Mouse (Mus musculus) cerebellum, adult 18-20 months (tissue): Measurements from ENCODE around the gene Bco1.

Source experiments
- DNase-seq, 2 experiments: peaks; one replicate each; pipeline ENCODE4 v3.0.0; 2021

The Bco1 gene

GRCm38 (mm10) chr8:117095647-117096046 is at the start of gene Bco1:
TSS of gene Bco1 (plus strand) at chr8:117095854.
- DNase-seq, result no peak

GRCm38 (mm10) chr8:117049444-117049843 is 46.2 kb upstream of the Bco1 start:
- no peak for DNase-seq

DNA sequence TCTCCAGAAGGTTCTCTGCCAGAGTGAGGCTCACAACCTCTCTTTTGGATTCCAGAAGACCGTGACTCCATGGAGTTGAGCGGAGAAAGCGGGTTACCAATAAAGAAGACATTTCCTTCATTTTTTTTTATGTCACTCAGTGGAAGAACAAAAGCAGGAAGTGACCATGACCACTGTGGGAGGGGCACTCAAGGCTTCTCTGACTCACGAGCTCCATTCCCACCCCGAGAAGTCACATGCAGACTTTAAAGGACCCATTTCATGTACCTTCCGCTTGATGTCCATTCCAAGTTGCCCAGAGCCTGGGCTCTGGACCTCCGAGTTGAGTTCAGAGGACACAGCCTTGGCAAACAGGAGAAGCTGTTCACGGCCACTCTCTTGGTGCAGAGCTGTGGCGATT is 44.9 kb upstream of the Bco1 start:
- no peak for DNase-seq

- no peak for DNase-seq
Measured at GRCm38 (mm10) chr8:117051316-117051715, 44.3 kb upstream of the Bco1 start.

GRCm38 (mm10) chr8:117053135-117054079 is 42.2 kb upstream of the Bco1 start:
- no peak for DNase-seq

GRCm38 (mm10) chr8:117054146-117054545 is 41.5 kb upstream of the Bco1 start:
- DNase-seq, result no peak

DNA sequence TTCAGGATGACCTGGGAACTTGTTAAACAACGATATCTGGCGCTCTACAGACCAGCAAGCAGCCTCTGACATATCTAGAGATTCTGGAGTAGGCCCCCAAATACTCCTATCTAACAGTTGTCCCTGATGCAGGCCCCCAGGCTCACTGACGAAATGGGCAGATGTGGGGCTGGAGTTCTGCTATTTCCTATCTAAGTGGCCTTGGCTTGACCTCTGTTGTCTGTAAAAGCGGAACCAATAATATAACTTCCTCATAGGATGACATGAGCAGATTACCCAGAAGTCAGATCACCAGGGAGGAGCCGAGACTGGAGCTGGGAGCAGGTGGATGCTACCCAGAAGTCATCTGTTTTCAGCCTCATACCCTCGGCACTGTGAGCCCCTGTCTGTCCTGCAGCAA is 40.6 kb upstream of the Bco1 start:
- DNase-seq, result no peak

DNA sequence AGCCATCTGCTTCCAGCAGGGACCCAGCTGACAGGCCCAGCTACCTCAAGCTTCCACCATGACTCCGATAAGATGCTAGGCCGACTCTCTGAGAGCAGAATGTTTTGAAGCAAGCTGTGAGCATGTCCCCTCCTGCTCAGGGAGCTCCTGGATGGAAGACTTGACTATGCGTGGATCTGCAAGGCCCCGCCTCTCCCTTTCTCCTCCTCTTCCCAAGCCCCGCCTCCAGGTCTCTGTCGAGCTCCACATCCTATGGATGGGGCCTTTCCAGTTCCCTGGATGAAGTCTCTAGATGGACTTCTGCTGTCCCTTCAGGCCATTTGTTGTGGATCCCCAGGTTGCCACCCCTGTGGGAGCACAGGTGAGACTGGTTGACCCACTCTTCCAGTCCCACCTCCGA is 36.6 kb upstream of the Bco1 start:
- DNase-seq, result no peak

DNA sequence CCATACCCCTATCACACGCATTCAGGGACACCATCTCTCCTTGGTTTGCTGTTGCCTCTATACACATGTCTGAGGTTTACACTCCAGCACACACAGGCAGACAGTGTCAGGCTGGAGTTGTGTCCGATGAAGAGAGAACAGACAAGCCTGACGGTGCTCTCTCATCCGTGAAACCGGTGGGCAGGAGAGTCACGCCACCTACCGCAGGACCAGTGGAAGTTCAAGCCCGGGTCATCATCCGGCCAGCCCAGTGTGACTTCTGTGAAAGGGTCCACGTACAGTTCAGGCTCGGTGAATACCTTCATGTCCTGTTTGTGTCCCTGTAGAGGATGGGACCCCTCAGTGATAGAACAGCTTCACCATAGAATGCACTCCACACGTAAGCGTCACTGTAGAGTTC is 35.3 kb upstream of the Bco1 start:
- no peak for DNase-seq

DNA sequence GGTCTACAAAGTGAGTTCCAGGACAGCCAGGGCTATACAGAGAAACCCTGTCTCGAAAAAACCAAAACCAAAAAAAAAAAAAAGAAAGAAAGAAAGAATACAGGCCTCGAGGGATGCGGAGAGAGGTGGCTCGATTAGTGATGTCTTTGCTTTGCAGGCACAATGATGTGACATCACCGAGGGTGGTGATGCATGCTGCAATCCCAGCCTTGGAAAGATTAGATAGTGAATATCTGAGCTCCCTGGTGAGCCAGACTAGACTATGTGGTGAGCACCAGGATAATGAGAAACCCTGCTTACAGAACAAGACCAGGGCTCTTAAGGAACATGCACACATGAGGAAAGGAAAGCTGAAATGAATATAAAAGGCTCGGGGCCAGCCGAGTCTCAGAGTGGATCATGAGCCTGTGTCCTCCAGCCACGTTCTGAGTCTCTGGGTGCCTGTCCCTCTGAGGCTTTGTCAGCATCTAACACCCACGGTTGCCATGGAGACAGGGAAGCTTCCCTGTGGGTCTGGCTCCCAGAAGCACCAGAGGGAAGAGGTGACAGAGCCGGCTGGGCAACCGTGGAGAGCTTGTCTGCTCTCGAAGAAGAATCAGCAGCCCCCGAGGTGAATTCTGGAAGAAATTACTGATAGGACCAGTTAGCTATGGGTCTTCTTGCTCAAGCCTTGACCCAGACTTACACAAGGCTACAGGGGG is 34.3 kb upstream of the Bco1 start:
- no peak for DNase-seq

GRCm38 (mm10) chr8:117066955-117067354 is 28.7 kb upstream of the Bco1 start:
- DNase-seq, result no peak

- DNase-seq, result no peak
Measured at GRCm38 (mm10) chr8:117067396-117067795, 28.3 kb upstream of the Bco1 start.

- DNase-seq, result no peak
Measured at GRCm38 (mm10) chr8:117068294-117068693, 27.4 kb upstream of the Bco1 start.

GRCm38 (mm10) chr8:117069708-117070107 is 25.9 kb upstream of the Bco1 start:
- DNase-seq, result peak in 1 of 2 experiments; percentile 4

GRCm38 (mm10) chr8:117074350-117075182 is 21.1 kb upstream of the Bco1 start:
- no peak for DNase-seq

GRCm38 (mm10) chr8:117078367-117078926 is 17.2 kb upstream of the Bco1 start:
- DNase-seq, result no peak

GRCm38 (mm10) chr8:117079652-117080051 is 16.0 kb upstream of the Bco1 start:
- no peak for DNase-seq

DNA sequence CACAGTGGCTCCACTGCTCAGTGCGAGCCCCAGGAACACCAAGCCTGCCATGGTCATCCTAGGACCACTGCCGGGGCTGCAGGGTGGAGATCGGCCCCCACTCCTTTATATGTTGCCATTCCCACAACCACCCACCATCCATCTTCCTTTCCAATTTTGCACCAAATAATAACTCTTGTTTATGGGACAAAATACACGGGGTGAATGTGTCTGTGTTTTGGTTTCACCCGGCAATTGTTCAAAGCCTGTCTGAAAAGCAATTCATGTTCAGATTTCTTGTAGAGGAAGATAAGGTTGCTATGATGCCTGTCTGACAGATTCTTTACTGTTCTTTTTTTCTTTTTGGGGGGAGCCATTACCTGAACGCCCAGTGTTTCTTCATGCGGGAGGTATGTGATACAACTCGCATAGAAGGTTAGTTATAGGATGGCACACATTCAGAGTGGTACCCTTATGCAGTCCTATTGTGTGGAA is 13.2 kb upstream of the Bco1 start, which contains the start of gene Pkd1l2:
Gene Pkd1l2, minus strand, starts transcription at position 51 of the 474 bp plus-strand sequence.
- DNase-seq, result no peak

DNA sequence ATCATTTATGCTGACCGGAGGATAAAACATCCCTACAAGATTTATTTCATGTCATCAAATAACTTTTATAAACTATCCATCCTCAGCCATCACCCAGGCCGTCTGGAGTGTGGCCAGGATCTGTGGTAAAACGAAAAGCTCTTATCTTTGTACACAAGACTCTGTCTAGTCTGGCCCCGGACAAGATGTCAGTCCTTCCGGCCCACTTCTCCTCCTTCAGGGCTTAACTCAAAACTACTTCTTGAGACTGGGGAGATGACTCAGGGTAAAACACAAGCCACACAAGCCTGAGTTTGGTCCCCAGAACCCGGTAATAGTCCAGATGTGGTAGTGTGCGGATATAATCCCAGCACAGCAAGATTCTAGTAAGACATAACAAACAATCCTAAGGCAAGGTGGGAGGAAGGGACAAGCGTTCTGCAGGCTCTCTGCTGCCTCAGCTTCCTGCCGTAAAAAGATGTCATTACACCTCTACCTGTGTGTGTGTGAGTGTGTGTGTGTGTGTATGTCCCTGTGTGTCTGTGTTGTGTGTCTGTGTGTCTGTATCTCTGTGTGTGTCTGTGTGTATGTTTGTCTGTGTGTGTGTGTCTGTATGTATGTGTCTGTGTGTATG is 12.6 kb upstream of the Bco1 start:
- DNase-seq, result no peak

- no peak for DNase-seq
Measured at GRCm38 (mm10) chr8:117085521-117085920, 10.1 kb upstream of the Bco1 start.

DNA sequence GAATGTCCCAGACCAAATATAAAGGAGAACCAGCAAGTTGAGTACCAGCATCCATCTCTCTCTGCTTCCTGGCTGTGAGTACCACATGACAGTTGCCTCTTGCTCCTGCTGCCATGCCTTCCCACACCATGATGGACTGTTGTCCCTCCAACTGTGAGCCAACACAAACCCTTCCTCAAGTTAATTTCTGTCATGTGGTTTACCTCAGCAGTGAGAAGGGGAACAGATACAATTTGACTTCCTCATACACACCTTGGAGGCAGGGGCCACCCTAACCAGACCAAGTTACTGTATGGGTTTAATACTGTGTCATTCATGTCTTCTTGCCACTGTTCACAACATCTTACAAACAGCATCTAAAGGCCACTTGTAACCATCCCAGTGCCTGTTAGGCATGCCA is 8.6 kb upstream of the Bco1 start:
- DNase-seq, result no peak

- DNase-seq, result no peak
Measured at GRCm38 (mm10) chr8:117089802-117090201, 5.9 kb upstream of the Bco1 start.
